Mouse (Mus musculus) layer of hippocampus, adult 2 months (tissue): ENCODE measurements around the gene Schip1. TPM values are rescaled to one million over a fixed set of nuclear protein-coding genes. Genes with fewer than 3 reads are reported as not detected.

Source experiments
- DNase-seq, 2 experiments: peaks; one replicate each; pipeline ENCODE4 v3.0.0; 2022; ENCODE audit warnings: low spot score in 2 of 2
- H3K27ac ChIP-seq: fragments of 200-600 bp; 2 replicates; pipeline ENCODE4 v1.8.1; 2022
- H3K4me3 ChIP-seq: fragments of 200-600 bp; 2 replicates; pipeline ENCODE4 v1.8.1; 2022; ENCODE audit warnings: mild to moderate bottlenecking
- CTCF ChIP-seq: fragments of 200-600 bp; conservative IDR thresholded peaks from 2 replicates; pipeline ENCODE4 v1.8.1; 2022; ENCODE audit warnings: antibody characterized with exemption, mild to moderate bottlenecking, moderate library complexity
- total RNA-seq, 2 experiments: library from RNA; stranded (reverse); gene quantifications; 2 replicates each; pipeline ENCODE4 v1.2.3; 2021

The Schip1 gene
- total RNA-seq, 2 experiments from 2014 or later = 276 to 283 TPM

DNA sequence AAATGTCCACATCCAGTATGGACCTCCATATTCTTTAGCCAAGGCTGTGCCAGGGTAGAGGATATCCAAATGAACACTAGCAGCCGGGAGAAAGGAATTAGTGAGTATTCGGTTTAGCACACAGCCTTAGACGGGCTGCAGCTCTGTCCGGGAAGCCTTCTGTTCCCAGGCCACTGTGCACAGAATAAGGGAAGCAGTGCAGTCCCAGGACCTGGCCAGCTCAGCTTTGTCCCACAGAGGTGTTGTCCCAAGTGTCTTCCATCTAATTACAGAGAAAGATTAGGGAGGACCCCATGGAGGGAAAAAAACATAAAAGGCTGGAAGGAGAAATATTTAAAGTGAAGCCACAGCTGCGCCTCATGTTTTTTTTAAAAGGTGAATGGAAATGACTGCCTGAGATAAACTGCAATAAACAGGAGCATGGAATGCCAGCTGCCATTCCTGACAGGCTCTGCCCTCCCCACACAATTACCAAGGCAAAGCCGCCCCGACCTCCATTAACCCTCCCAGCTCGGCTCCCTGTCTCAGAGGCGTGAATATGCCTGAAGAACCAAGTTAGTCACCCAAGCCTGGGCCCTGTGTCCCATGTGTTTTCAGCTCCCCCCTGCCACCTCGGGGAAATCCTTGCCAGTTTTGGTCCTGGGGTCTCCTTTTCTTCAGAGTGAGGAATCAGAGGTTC lies 523.1 kb downstream of the Schip1 start:
- H3K4me3 ChIP-seq = no peak overlapping the region
- peak overlapping the region; percentile 82 for H3K27ac ChIP-seq
- DNase-seq = no peak
- TF ChIP-seq CTCF = no peak

GRCm38 (mm10) chr3:68589220-68589840 lies 524.7 kb downstream of the Schip1 start:
- DNase-seq = no peak
- peak overlapping the region; percentile 82 for H3K27ac ChIP-seq
- no peak for TF ChIP-seq CTCF
- no peak overlapping the region for H3K4me3 ChIP-seq

DNA sequence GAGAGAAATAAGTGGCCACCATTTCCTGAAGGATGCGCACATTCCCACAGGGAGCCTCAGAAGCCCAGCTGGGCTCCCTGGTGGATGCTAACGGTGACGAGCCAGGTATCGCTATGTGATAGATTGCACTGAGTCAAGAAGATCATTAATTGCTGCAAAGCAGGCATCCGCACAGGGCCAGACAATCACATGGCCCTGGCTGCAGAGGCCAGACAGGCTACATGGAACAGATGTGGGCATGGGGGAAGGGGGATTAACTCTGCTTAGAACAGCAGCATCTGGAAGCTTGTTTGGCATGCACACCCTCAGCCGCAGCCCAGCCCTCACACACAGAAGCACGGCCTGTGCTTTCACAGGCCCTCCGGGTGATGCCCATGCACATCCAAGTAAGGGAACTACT lies 525.8 kb downstream of the Schip1 start:
- H3K4me3 ChIP-seq = peak overlapping the region; percentile 9; the same call in 1 of the 2 replicates
- H3K27ac ChIP-seq = peak overlapping the region; percentile 82
- DNase-seq = no peak
- TF ChIP-seq CTCF = no peak

- peak overlapping the region; percentile 82 for H3K27ac ChIP-seq
Measured at GRCm38 (mm10) chr3:68592575-68592974, 528.0 kb downstream of the Schip1 start.

GRCm38 (mm10) chr3:68593073-68593867 lies 528.7 kb downstream of the Schip1 start:
- no peak for TF ChIP-seq CTCF
- Histone ChIP-seq H3K27ac (peak overlapping the region; percentile 82), H3K4me3 (peak overlapping the region; percentile 13; the same call in 1 of the 2 replicates)
- peak in 1 of 2 experiments; percentile 69 for DNase-seq

More at GRCm38 (mm10) chr3:68592575-68592974, 528.0 kb downstream of the Schip1 start:
- H3K4me3 ChIP-seq = peak overlapping the region; percentile 26; the same call in 1 of the 2 replicates
- TF ChIP-seq CTCF = no peak
- no peak for DNase-seq

GRCm38 (mm10) chr3:68595316-68595925 lies 530.8 kb downstream of the Schip1 start:
- DNase-seq = no peak
- TF ChIP-seq CTCF = no peak
- Histone ChIP-seq H3K4me3 (peak overlapping the region; percentile 6; the same call in 1 of the 2 replicates), H3K27ac (peak overlapping the region; percentile 82)

DNA sequence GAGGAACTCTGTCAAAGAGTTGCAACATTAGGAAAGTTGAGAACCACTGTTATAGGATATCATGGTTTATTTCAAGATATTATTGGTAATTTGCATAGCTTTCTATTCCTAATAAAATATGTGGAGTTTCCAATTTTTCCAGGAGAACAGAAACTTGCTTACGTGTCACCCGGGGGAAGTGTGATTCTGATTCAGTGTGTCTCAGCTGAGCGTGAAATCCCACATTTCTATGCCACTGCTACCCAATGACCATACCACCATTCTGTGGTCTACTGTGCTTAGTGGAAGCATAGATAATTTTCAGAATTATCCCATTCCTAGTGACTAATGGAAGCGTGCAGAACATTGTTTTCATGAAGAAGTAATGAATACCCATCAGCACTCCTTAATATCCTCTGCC lies 532.3 kb downstream of the Schip1 start:
- Histone ChIP-seq H3K27ac (no peak overlapping the region), H3K4me3 (no peak overlapping the region)
- no peak for DNase-seq
- no peak for TF ChIP-seq CTCF

- peak in 1 of 2 experiments; percentile 52 for DNase-seq
- TF ChIP-seq CTCF = no peak
- peak overlapping the region; percentile 76 for H3K27ac ChIP-seq
- no peak overlapping the region; the same call in 1 of the 2 replicates for H3K4me3 ChIP-seq
Measured at GRCm38 (mm10) chr3:68602891-68603290, 538.3 kb downstream of the Schip1 start.

DNA sequence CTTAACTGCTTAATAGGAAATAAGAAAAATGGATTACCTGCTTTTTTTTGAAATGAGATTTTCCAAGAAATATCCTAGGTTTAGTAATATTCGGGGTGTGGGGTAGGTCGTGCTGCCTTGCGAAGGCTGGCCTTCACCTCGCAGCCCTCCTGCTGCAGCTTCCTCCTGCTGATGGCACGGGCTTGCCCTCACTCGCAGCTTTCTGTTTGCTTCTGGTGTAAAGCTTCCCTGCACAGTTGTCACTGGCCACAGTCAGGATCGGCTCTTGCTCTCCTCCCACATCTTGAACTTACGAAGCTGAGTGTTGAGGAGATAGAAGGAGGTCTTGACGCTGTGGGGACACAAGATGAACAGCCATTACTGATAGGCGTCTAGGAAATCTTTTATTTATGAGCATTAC lies 539.9 kb downstream of the Schip1 start:
- Histone ChIP-seq H3K27ac (peak overlapping the region; percentile 76), H3K4me3 (peak overlapping the region; percentile 12; the same call in 1 of the 2 replicates)
- no peak for DNase-seq
- no peak for TF ChIP-seq CTCF

DNA sequence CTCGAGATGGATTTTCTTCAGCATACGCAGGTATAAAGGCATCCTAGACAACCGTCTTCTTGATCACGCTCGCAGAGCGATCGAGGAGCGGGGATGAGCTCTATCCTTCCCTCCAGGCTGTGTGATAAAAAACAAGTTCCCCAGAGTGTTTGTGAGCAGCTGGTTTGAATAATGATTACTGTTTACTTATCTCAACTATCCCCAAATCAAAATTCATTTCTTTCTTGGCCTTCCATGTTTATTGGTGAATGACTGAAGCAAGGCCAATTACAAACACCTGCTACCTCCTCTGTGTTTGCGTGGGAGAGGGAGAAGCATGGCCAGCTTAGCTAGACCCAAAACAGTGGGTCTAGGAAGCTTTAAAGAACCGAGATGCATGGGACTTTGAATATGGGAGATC lies 540.4 kb downstream of the Schip1 start:
- no peak for TF ChIP-seq CTCF
- Histone ChIP-seq H3K27ac (peak overlapping the region; percentile 76), H3K4me3 (peak overlapping the region; percentile 12; the same call in 1 of the 2 replicates)
- no peak for DNase-seq

DNA sequence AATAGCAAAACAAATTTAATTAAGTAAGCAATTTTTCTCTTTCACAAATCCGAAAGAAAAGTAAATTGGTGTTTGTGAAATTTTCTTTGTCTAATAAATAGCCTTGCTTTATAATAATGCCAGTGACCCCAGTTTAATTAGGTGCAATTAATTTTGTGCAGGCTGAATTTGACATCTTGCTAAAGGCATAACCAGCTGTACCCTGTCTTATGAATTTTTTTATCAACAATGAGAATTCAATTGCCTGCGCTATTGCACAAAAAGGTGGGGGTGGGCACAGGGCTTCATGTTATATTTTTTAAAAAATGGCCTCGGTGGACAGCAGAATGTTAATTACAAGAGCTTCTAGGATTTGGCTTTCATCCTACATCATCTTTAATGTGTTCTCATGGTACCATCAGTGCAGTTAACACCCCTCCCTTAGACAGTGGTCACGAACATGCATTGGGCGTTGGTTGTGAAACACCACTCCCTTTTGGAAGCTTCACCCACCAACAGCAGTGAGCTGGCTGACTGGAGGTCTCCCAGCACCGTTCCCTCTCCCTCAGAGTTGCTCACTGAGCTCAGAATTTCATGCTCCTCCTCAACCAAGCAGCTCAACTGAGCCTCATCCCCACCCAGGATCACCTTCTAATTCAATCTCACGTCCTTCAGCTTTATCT lies 541.5 kb downstream of the Schip1 start:
- no peak for DNase-seq
- peak overlapping the region; percentile 87 for H3K27ac ChIP-seq
- no peak for TF ChIP-seq CTCF

GRCm38 (mm10) chr3:68606730-68607129 lies 542.1 kb downstream of the Schip1 start:
- peak in 1 of 2 experiments; percentile 76 for DNase-seq
- H3K27ac ChIP-seq = peak overlapping the region; percentile 87
- peak overlapping the region; percentile 5; the same call in 1 of the 2 replicates for H3K4me3 ChIP-seq
- no peak for TF ChIP-seq CTCF

More for the DNA sequence above, 541.5 kb downstream of the Schip1 start:
- H3K4me3 ChIP-seq = no peak overlapping the region; the same call in 1 of the 2 replicates
